Mouse (Mus musculus): ENCODE results near the gene Olfr1512.
A peak's percentile ranks its signal among the peaks of the same experiment; 100 is the strongest.
"Not testable (repeated sequence)": the region's sequence is repeated elsewhere in the genome, so short reads cannot be mapped to it uniquely, and the experiment has no call there.

The Olfr1512 gene

GRCm38 (mm10) chr14:52379068-52379467, at the start of gene Olfr1512:
Gene Olfr1512 (minus strand): TSS chr14:52379168.
- DNase-seq (ENCODE audit: low spot score in 2 of 2) = no peak

- DNase-seq (ENCODE audit: low spot score in 2 of 2) = no peak
Measured at GRCm38 (mm10) chr14:52427686-52428085, 48.7 kb upstream of the Olfr1512 start.

- DNase-seq (ENCODE audit: low spot score in 2 of 2) = no peak
Measured at GRCm38 (mm10) chr14:52414273-52414672, 35.3 kb upstream of the Olfr1512 start, which contains the start of gene Olfr1510. Gene Olfr1510 (minus strand): TSS chr14:52414373.

- DNase-seq (ENCODE audit: low spot score in 2 of 2) = not testable (repeated sequence)
Measured at GRCm38 (mm10) chr14:52410142-52410919, 31.4 kb upstream of the Olfr1512 start.

GRCm38 (mm10) chr14:52397279-52397678, 18.3 kb upstream of the Olfr1512 start, which contains the start of gene Olfr1511:
Gene Olfr1511 (minus strand): TSS chr14:52397379.
- DNase-seq (ENCODE audit: low spot score in 2 of 2) = no peak

- not testable (repeated sequence) for DNase-seq (ENCODE audit: low spot score in 2 of 2)
Measured at GRCm38 (mm10) chr14:52390084-52390848, 11.3 kb upstream of the Olfr1512 start.

GRCm38 (mm10) chr14:52368741-52369140, 10.2 kb downstream of the Olfr1512 start:
- DNase-seq (ENCODE audit: low spot score in 2 of 2) = no peak

GRCm38 (mm10) chr14:52356308-52356707, 22.7 kb downstream of the Olfr1512 start, which contains the start of gene Olfr1513:
Gene Olfr1513 (minus strand): TSS chr14:52356408.
- no peak for DNase-seq (ENCODE audit: low spot score in 2 of 2)

- no peak for DNase-seq (ENCODE audit: low spot score in 2 of 2)
Measured at GRCm38 (mm10) chr14:52339512-52339852, 39.5 kb downstream of the Olfr1512 start.

- DNase-seq (ENCODE audit: low spot score in 2 of 2) = peak in 1 of 2 experiments; percentile 20
Measured at GRCm38 (mm10) chr14:52338751-52339511, 40.0 kb downstream of the Olfr1512 start.

- no peak for DNase-seq (ENCODE audit: low spot score in 2 of 2)
Measured at GRCm38 (mm10) chr14:52332171-52332570, 46.8 kb downstream of the Olfr1512 start.

- DNase-seq (ENCODE audit: low spot score in 2 of 2) = no peak
Measured at GRCm38 (mm10) chr14:52331069-52331750, 47.8 kb downstream of the Olfr1512 start.

- no peak for DNase-seq (ENCODE audit: low spot score in 2 of 2)
Measured at GRCm38 (mm10) chr14:52327910-52328812, 50.8 kb downstream of the Olfr1512 start, which contains the start of gene Sall2. Gene Sall2 (minus strand): TSS chr14:52328762.

- no peak for DNase-seq (ENCODE audit: low spot score in 2 of 2)
Measured at GRCm38 (mm10) chr14:52327375-52327901, 51.5 kb downstream of the Olfr1512 start.

- no peak for DNase-seq (ENCODE audit: low spot score in 2 of 2)
Measured at GRCm38 (mm10) chr14:52325890-52326289, 53.1 kb downstream of the Olfr1512 start.

All from urinary bladder, adult 18-20 months (tissue).